Mouse (Mus musculus) kidney, embryonic 15.5 days (tissue): Measurements from ENCODE around the gene Gm21190. TPM values are rescaled to one million over a fixed set of nuclear protein-coding genes. Genes with fewer than 3 reads are reported as not detected.
"Not testable (repeated sequence)": the region's sequence is repeated elsewhere in the genome, so short reads cannot be mapped to it uniquely, and the experiment has no call there.

ENCODE experiments used
- ATAC-seq: fragments of 200-750 bp; cut with Nextera tagmentation; replicated peaks from 2 replicates; pipeline ENCODE4 v1.8.0; 2017; ENCODE audit warnings: moderate TSS enrichment; ENCODE audit not compliant: low FRiP score
- H3K27ac ChIP-seq: fragments of 300-500 bp; sonication (generic); 2 replicates; pipeline ENCODE4 v1.5.1; 2015; ENCODE audit warnings: mild to moderate bottlenecking, inconsistent platforms
- H3K27me3 ChIP-seq: fragments of 300-500 bp; sonication (generic); 2 replicates; pipeline ENCODE4 v1.6.1; 2015; ENCODE audit warnings: inconsistent platforms
- H3K36me3 ChIP-seq: fragments of 300-500 bp; sonication (generic); 2 replicates; pipeline ENCODE4 v1.6.1; 2015; ENCODE audit warnings: inconsistent platforms
- H3K4me1 ChIP-seq: fragments of 300-500 bp; sonication (generic); 2 replicates; pipeline ENCODE4 v1.6.1; 2015; ENCODE audit warnings: inconsistent platforms
- H3K4me2 ChIP-seq: fragments of 300-500 bp; sonication (generic); 2 replicates; pipeline ENCODE4 v1.6.1; 2015; ENCODE audit warnings: moderate library complexity, mild to moderate bottlenecking, inconsistent platforms
- H3K4me3 ChIP-seq: fragments of 300-500 bp; sonication (generic); replicated peaks from 2 replicates; pipeline ENCODE4 v1.5.1; 2015; ENCODE audit warnings: mild to moderate bottlenecking, inconsistent platforms
- H3K9ac ChIP-seq: fragments of 300-500 bp; sonication (generic); 2 replicates; pipeline ENCODE4 v1.6.1; 2015; ENCODE audit warnings: mild to moderate bottlenecking, inconsistent platforms
- H3K9me3 ChIP-seq: fragments of 300-500 bp; sonication (generic); replicated peaks from 2 replicates; pipeline ENCODE4 v1.6.1; 2016; ENCODE audit warnings: inconsistent platforms
- WGBS: fragments of 180-500 bp; shearing (Covaris S2); methylation state at CpG from one replicate; pipeline ENCODE4 v1.1.7; 2015; ENCODE audit warnings: mixed read lengths; 5-methylcytosine and 5-hydroxymethylcytosine counted together
- polyA plus RNA-seq: library from polyadenylated mRNA; unstranded; fragments of >200 nt; fragmentation: Nextera tagmentation; extraction: Ambion mirVana; gene quantifications from 2 replicates; pipeline ENCODE4 v1.2.1, GENCODE M21; 2015

Gene Gm21190
- polyA plus RNA-seq, 1 experiment from 2014 or later, result not detected

DNA sequence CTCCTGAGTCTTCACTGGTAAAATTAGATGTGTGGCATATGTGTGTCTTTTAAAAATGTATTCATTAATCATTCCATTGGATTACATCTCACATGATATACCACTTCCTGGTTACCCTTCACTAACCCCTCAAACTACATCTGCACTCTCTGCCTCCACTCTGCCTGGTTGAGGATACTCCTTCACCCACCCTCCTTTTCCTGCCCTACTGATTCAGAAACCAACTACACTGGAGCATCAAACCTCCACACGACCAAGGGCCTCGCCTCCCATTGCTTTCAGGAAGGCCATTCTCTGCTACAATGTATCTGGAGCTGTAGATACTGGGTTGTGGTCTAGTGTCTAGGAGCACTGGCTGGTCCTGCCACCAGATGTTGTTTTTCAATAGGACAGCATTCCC, 46.2 kb downstream of the Gm21190 start:
- not testable (repeated sequence) for H3K4me1 ChIP-seq, ATAC-seq, H3K27me3 ChIP-seq, H3K36me3 ChIP-seq, H3K4me2 ChIP-seq, H3K9ac ChIP-seq, H3K27ac ChIP-seq, H3K4me3 ChIP-seq
- whole genome bisulfite sequencing, result 60% methylated on average over 2 of the region's 2 CpGs
- peaks cover 24% of the 10 kb centered on the region for H3K9me3 ChIP-seq

DNA sequence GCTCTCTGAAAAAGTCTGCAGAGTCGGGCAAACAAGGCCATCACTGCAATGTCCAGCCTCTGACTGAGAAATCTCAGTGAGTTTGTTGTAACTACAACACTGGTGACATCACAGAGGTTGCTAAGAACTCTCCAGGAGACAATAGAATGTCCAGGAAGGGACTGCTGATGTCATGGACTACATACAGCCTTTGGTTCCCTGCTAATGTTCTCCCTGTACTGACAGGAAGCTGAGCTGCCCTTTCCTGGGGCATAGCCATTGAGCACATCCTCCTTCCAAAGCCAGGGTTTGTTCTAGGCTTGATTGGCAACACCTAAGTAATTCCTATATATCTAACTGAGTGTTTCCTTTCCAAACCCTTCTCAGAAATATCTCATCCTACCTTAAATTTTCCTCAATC, 52.6 kb downstream of the Gm21190 start, which contains the start of gene Gm21149:
TSS of gene Gm21149 (minus strand) at position 101 of the 400 bp plus-strand sequence.
- H3K9me3 ChIP-seq, H3K27ac ChIP-seq, H3K27me3 ChIP-seq, H3K36me3 ChIP-seq, H3K4me3 ChIP-seq, H3K4me2 ChIP-seq, ATAC-seq, H3K9ac ChIP-seq, H3K4me1 ChIP-seq: not testable (repeated sequence)
- 65% methylated on average over 1 of the region's 1 CpGs for WGBS

Other genes with a start within 250 kb of the Gm21190 start
- not detected in 2 replicates for gene Gm21149, start 52.7 kb downstream of the Gm21190 start, polyA plus RNA-seq
- not detected in 2 replicates for gene Gm21083, start 48.1 kb upstream of the Gm21190 start, polyA plus RNA-seq
- gene Speer4d, start 89.8 kb upstream of the Gm21190 start, polyA plus RNA-seq, result not detected in 2 replicates
- not detected in 2 replicates for gene 4930572O03Rik, start 127.8 kb upstream of the Gm21190 start, polyA plus RNA-seq
- gene Speer4c, start 185.0 kb upstream of the Gm21190 start, polyA plus RNA-seq, result not detected in 2 replicates